In genomic region chr16:32499430-32500037, GRCm38 (mm10) we compare ENCODE assay signal across 8 mouse cellular contexts. TPM values are rescaled to one million over a fixed set of nuclear protein-coding genes. Genes with fewer than 3 reads are reported as not detected.
DNase-seq lines count a peak whose midpoint lies in the region; ATAC-seq and TF ChIP-seq lines count a peak whose summit lies in the region.

No protein-coding gene starts in this region.

- in situ Hi-C loops in CH12.LX (cut with MboI; ENCODE audit: low pct_ligation_motif_present, low pct_unique_long_range_greater_than_20kb, low sequenced_read_pairs), result loop anchor here (5.0 to 10.0 kb wide), 2 partner anchors 173 to 355 kb away; no protein-coding TSS in a partner anchor

- H3K79me2 ChIP-seq in CH12.LX (replicated peaks; ENCODE audit: control insufficient read depth, extremely low read depth, insufficient read depth, poor library complexity, severe bottlenecking), result no peaks in the 10 kb centered on the region

- H3K27me3 ChIP-seq in CH12.LX (replicated peaks), result no peaks in the 10 kb centered on the region
- no peaks in the 10 kb centered on the region for H3K27me3 ChIP-seq in forebrain, embryonic 12.5 days

- TF ChIP-seq POLR2A in CH12.LX (IDR thresholded peaks at IDR 0.05; ENCODE audit: low read depth, low read length), result no peak
- TF ChIP-seq POLR2A in lung, adult 2 months (IDR thresholded peaks at IDR 0.05; ENCODE audit: borderline replicate concordance, extremely low read depth, low read depth, low read length), result no peak
- TF ChIP-seq POLR2A in olfactory bulb, adult 2 months (IDR thresholded peaks at IDR 0.05; ENCODE audit: insufficient read depth, low read depth, low read length), result no peak

- ATAC-seq in forebrain, embryonic 12.5 days (ENCODE audit: low FRiP score), result peak; percentile 93

- 9% methylated on average over 22 of the region's 22 CpGs for WGBS in forebrain, embryonic 12.5 days
- WGBS in lung, adult 2 months, result 13% methylated on average over 22 of the region's 22 CpGs
- 7% methylated on average over 22 of the region's 22 CpGs for WGBS in olfactory bulb, adult 2 months

- intact Hi-C loops in heart, postnatal 10 days (cut with DNase I), result loop anchor here (2.0 kb wide), 2 partner anchors 129 to 387 kb away; no protein-coding TSS in a partner anchor

- peak; percentile 96 for TF ChIP-seq RAD21 in CH12.LX (IDR thresholded peaks at IDR 0.05; ENCODE audit: low read depth, low read length)

- TF ChIP-seq CTCF in CH12.LX (conservative IDR thresholded peaks at IDR 0.05 in 1 of 2, IDR thresholded peaks at IDR 0.05 in 1 of 2; ENCODE audit: low read depth in 2 of 2, low read length in 2 of 2), result peak; percentile 97 to 98
- peak; percentile 92 for TF ChIP-seq CTCF in lung, adult 2 months (IDR thresholded peaks at IDR 0.05; ENCODE audit: insufficient read depth, low read length)
- TF ChIP-seq CTCF in olfactory bulb, adult 2 months (IDR thresholded peaks at IDR 0.05; ENCODE audit: insufficient read depth, low read depth, low read length), result peak; percentile 90

- H3K27ac ChIP-seq in CH12.LX (ENCODE audit: insufficient read depth, low read depth), result no peak overlapping the region
- peak overlapping the region; percentile 50; the same call in 1 of the 2 replicates for H3K27ac ChIP-seq in forebrain, embryonic 12.5 days
- no peak overlapping the region for H3K27ac ChIP-seq in olfactory bulb, adult 2 months (ENCODE audit: insufficient read depth, low read depth, low read length)

- dilution Hi-C loops in CH12.LX (cut with MboI; ENCODE audit: extremely low pct_ligation_motif_present, extremely low pct_unique_long_range_greater_than_20kb, low sequenced_read_pairs), result no loop called here

- H3K4me1 ChIP-seq in CH12.LX (ENCODE audit: control insufficient read depth in 1 of 2, insufficient read depth in 2 of 2), result peaks cover 3 to 18% of the 10 kb centered on the region in 2 experiments; a peak in 3 of 4 replicates
- H3K4me1 ChIP-seq in forebrain, embryonic 12.5 days, result no peaks in the 10 kb centered on the region
- no peaks in the 10 kb centered on the region for H3K4me1 ChIP-seq in lung, adult 2 months (ENCODE audit: control insufficient read depth, insufficient read depth, low read length)
- H3K4me1 ChIP-seq in olfactory bulb, adult 2 months (ENCODE audit: control insufficient read depth, insufficient read depth, low read length), result peaks cover 3% of the 10 kb centered on the region; the same call in 1 of the 2 replicates

- DNase-seq in CH12.LX (ENCODE audit: extremely low read depth), result peak; percentile 81
- peak; percentile 75 for DNase-seq in c-Kit-positive CD71-positive TER-119-negative erythroid progenitor cells, embryonic 14.5 days (ENCODE audit: low read depth)
- peak; percentile 87 to 92 for DNase-seq in heart, postnatal 10 days
- peak; percentile 76 to 93 for DNase-seq in layer of hippocampus, adult 18-20 months (ENCODE audit: low spot score in 2 of 2)
- peak; percentile 82 for DNase-seq in lung, adult 2 months
- peak; percentile 64 to 66 for DNase-seq in thymus, adult 18-20 months

- no peaks in the 10 kb centered on the region for H3K36me3 ChIP-seq in CH12.LX (replicated peaks in 1 of 2; ENCODE audit: control insufficient read depth in 1 of 2, insufficient read depth in 1 of 2, low read length in 1 of 2)
- no peaks in the 10 kb centered on the region for H3K36me3 ChIP-seq in forebrain, embryonic 12.5 days (replicated peaks)

- peak; percentile 40; the same call in 1 of the 2 replicates for TF ChIP-seq EP300 in CH12.LX (IDR thresholded peaks at IDR 0.05; ENCODE audit: low read length)

- no peaks in the 10 kb centered on the region for H3K9me3 ChIP-seq in CH12.LX (replicated peaks; ENCODE audit: low read length)
- no peaks in the 10 kb centered on the region for H3K9me3 ChIP-seq in forebrain, embryonic 12.5 days

- H3K9ac ChIP-seq in CH12.LX (ENCODE audit: insufficient read depth, low read depth), result no peak overlapping the region
- H3K9ac ChIP-seq in forebrain, embryonic 12.5 days, result peak overlapping the region; percentile 63

- no peak overlapping the region for H3K4me3 ChIP-seq in CH12.LX (replicated peaks in 1 of 3; ENCODE audit: low read depth in 2 of 3, low read length in 2 of 3, poor library complexity in 1 of 3)
- peak overlapping the region; percentile 39 for H3K4me3 ChIP-seq in forebrain, embryonic 12.5 days (replicated peaks)
- H3K4me3 ChIP-seq in lung, adult 2 months (replicated peaks; ENCODE audit: extremely low read depth, low read depth, low read length), result no peak overlapping the region
- peak overlapping the region; percentile 48 for H3K4me3 ChIP-seq in olfactory bulb, adult 2 months (ENCODE audit: insufficient read depth, low read depth, low read length)

- H3K4me2 ChIP-seq in CH12.LX (ENCODE audit: insufficient read depth, low read depth, poor library complexity, severe bottlenecking), result peak overlapping the region; percentile 53
- H3K4me2 ChIP-seq in forebrain, embryonic 12.5 days, result peak overlapping the region; percentile 64

TF ChIP-seq in CH12.LX, 34 proteins besides CTCF, POLR2A, EP300 and RAD21:
- TF ChIP-seq ZC3H11A (IDR thresholded peaks at IDR 0.05; ENCODE audit: low read depth, low read length), result peak; percentile 71
- 0 out of 2 replicates have a peak, but pooled peaks have one; percentile 31 for TF ChIP-seq ELF1 (IDR thresholded peaks at IDR 0.05; ENCODE audit: low read depth, low read length)
- no peak for TF ChIP-seq TCF12 (IDR thresholded peaks at IDR 0.05; ENCODE audit: low read depth, low read length)
- TF ChIP-seq SIN3A (IDR thresholded peaks at IDR 0.05; ENCODE audit: low read length), result no peak
- TF ChIP-seq IRF4 (IDR thresholded peaks at IDR 0.05; ENCODE audit: low read depth, low read length), result peak; percentile 62; the same call in 1 of the 2 replicates
- TF ChIP-seq SMC3 (IDR thresholded peaks at IDR 0.05; ENCODE audit: low read depth, low read length), result peak; percentile 91
- TF ChIP-seq MEF2A (IDR thresholded peaks at IDR 0.05; ENCODE audit: borderline replicate concordance, low read depth, low read length), result peak; percentile 59; the same call in 1 of the 2 replicates
- 0 out of 2 replicates have a peak, but pooled peaks have one; percentile 26 for TF ChIP-seq MYC (IDR thresholded peaks at IDR 0.05; ENCODE audit: low read depth, low read length)
- 0 out of 2 replicates have a peak, but pooled peaks have one; percentile 29 for TF ChIP-seq BHLHE40 (IDR thresholded peaks at IDR 0.05; ENCODE audit: low read depth, low read length)

RNA-seq across cellular contexts. Expression of gene Zdhhc19, which starts 3.5 kb away (rescaled TPM):
- total RNA-seq in CH12.LX (2012; rRNA removed) (not detected in 2 replicates), CH12.LX (2014; rRNA removed) (not detected in 2 replicates)
- not detected in 2 replicates for polyA plus RNA-seq in CH12.LX (2012; ENCODE audit: insufficient read length, low read depth)
- not detected in 2 replicates for polyA plus RNA-seq in forebrain, embryonic 12.5 days (2016; fragmentation: Nextera tagmentation; extraction: Ambion mirVana)
- not detected for total RNA-seq in heart, postnatal 10 days (2021)
- not detected for total RNA-seq in layer of hippocampus, adult 18-20 months (2021)
- polyA plus RNA-seq in lung, adult 2 months (2012; rRNA removed), result not detected in 2 replicates
- polyA plus RNA-seq in olfactory bulb, adult 2 months (2012; ENCODE audit: insufficient read depth, insufficient read length, low replicate concordance, missing spikeins), result not detected in 2 replicates

RNA-seq across cellular contexts. Expression of gene Slc51a, which starts 11.9 kb away (rescaled TPM):
- total RNA-seq in CH12.LX (2012; rRNA removed), result 0.08 and 0.21 TPM in 2 replicates
- not detected in 2 replicates for total RNA-seq in CH12.LX (2014; rRNA removed)
- polyA plus RNA-seq in CH12.LX (2012; ENCODE audit: insufficient read length, low read depth), result 0.17 TPM in 1 of 2 replicates, not detected in the other
- polyA plus RNA-seq in forebrain, embryonic 12.5 days (2016; fragmentation: Nextera tagmentation; extraction: Ambion mirVana), result 0.27 and 0.40 TPM in 2 replicates
- 1 to 10 TPM; 3.4 to 4.2 TPM for total RNA-seq in heart, postnatal 10 days (2021)
- not detected for total RNA-seq in layer of hippocampus, adult 18-20 months (2021)
- 0.11 and 0.17 TPM in 2 replicates for polyA plus RNA-seq in lung, adult 2 months (2012; rRNA removed)
- polyA plus RNA-seq in olfactory bulb, adult 2 months (2012; ENCODE audit: insufficient read depth, insufficient read length, low replicate concordance, missing spikeins), result not detected in 2 replicates

Comparison
In these comparisons a context has a peak if more than half of its experiments do, and no peak if none do; other contexts are left out.
1. H3K4me3 ChIP-seq: peak in forebrain, embryonic 12.5 days (single experiment) and olfactory bulb, adult 2 months (single experiment); none in CH12.LX (0 of 3) and lung, adult 2 months (single experiment).
2. Peak in every context shown above with its lines, with median percentiles within 50 percentile points of each other: DNase-seq and CTCF ChIP-seq.